ENCODE assay signal across 14 mouse cellular contexts in genomic region chr4:86527162-86528136, GRCm38 (mm10). TPM values are rescaled to one million over a fixed set of nuclear protein-coding genes. Genes with fewer than 3 reads are reported as not detected.
DNase-seq lines count a peak whose midpoint lies in the region; ATAC-seq and TF ChIP-seq lines count a peak whose summit lies in the region.
"Had no signal": no experiment of that assay in that cellular context is flagged by ENCODE, and none has a peak within 500 bp of the region (broad histone marks: within the 10 kb centered on the region; RNA-seq: fewer than 3 reads in every experiment).

No protein-coding gene starts in this region.

- no peak for DNase-seq in hindbrain, postnatal 0 days (ENCODE audit: low spot score)
- DNase-seq in embryo, embryonic 11.5 days (ENCODE audit: low read depth, low spot score): peak; percentile 38
- peak; percentile 79 for DNase-seq in forelimb bud, embryonic 11.5 days (ENCODE audit: low read depth, low spot score)
- DNase-seq in lung, postnatal 10 days: peak; percentile 33
- DNase-seq in ovary, postnatal 10 days (ENCODE audit: low spot score): no peak
- DNase-seq: midbrain, embryonic 14.5 days; thymus, adult 2 months had no signal

- H3K27me3 ChIP-seq in hindbrain, embryonic 16.5 days (replicated peaks; ENCODE audit: control insufficient read depth, insufficient read depth, low read length): no peaks in the 10 kb centered on the region
- no peaks in the 10 kb centered on the region for H3K27me3 ChIP-seq in hindbrain, postnatal 0 days (ENCODE audit: insufficient read depth, low read length)
- H3K27me3 ChIP-seq: forebrain, embryonic 15.5 days; hindbrain, embryonic 15.5 days had no signal

- no peak overlapping the region for H3K4me2 ChIP-seq in hindbrain, embryonic 16.5 days (ENCODE audit: low read length)
- no peak overlapping the region for H3K4me2 ChIP-seq in hindbrain, postnatal 0 days (ENCODE audit: low read depth, low read length)
- H3K4me2 ChIP-seq: forebrain, embryonic 15.5 days; hindbrain, embryonic 15.5 days had no signal

- H3K9ac ChIP-seq in hindbrain, embryonic 16.5 days (ENCODE audit: low read depth, low read length): no peak overlapping the region
- no peak overlapping the region for H3K9ac ChIP-seq in hindbrain, postnatal 0 days (replicated peaks; ENCODE audit: low read length)
- H3K9ac ChIP-seq: forebrain, embryonic 15.5 days; hindbrain, embryonic 15.5 days had no signal

- no peaks in the 10 kb centered on the region for H3K9me3 ChIP-seq in hindbrain, embryonic 16.5 days (ENCODE audit: control insufficient read depth, low read length)
- H3K9me3 ChIP-seq in hindbrain, postnatal 0 days (ENCODE audit: low read length): no peaks in the 10 kb centered on the region
- H3K9me3 ChIP-seq: forebrain, embryonic 15.5 days; hindbrain, embryonic 15.5 days had no signal

- TF ChIP-seq CTCF in hindbrain, postnatal 0 days (IDR thresholded peaks at IDR 0.05; ENCODE audit: low read depth): no peak

- H3K27ac ChIP-seq in hindbrain, embryonic 16.5 days (ENCODE audit: low read depth, low read length): no peak overlapping the region
- H3K27ac ChIP-seq in hindbrain, postnatal 0 days: no peak overlapping the region
- H3K27ac ChIP-seq: forebrain, embryonic 15.5 days; hindbrain, embryonic 15.5 days had no signal

- H3K36me3 ChIP-seq in hindbrain, embryonic 16.5 days (ENCODE audit: control insufficient read depth, insufficient read depth, low read length): no peaks in the 10 kb centered on the region
- no peaks in the 10 kb centered on the region for H3K36me3 ChIP-seq in hindbrain, postnatal 0 days (ENCODE audit: insufficient read depth, low read length)
- H3K36me3 ChIP-seq: forebrain, embryonic 15.5 days; hindbrain, embryonic 15.5 days had no signal

- ATAC-seq in hindbrain, embryonic 16.5 days: 0 out of 2 replicates have a peak, but pooled peaks have one; percentile 14
- no peak for ATAC-seq in hindbrain, postnatal 0 days
- ATAC-seq in erythroblast, adult 5-6 weeks (replicated peaks; ENCODE audit: low FRiP score, poor library complexity, severe bottlenecking): no peak
- ATAC-seq: forebrain, embryonic 15.5 days had no signal

- no peaks in the 10 kb centered on the region for H3K4me1 ChIP-seq in hindbrain, embryonic 16.5 days (ENCODE audit: control insufficient read depth, insufficient read depth, low read depth, low read length)
- no peaks in the 10 kb centered on the region for H3K4me1 ChIP-seq in hindbrain, postnatal 0 days (ENCODE audit: insufficient read depth, low read length)
- H3K4me1 ChIP-seq: forebrain, embryonic 15.5 days; hindbrain, embryonic 15.5 days had no signal

- H3K4me3 ChIP-seq in hindbrain, embryonic 16.5 days (ENCODE audit: low read length): no peak overlapping the region
- no peak overlapping the region for H3K4me3 ChIP-seq in hindbrain, postnatal 0 days (ENCODE audit: low read length)
- H3K4me3 ChIP-seq: forebrain, embryonic 15.5 days; hindbrain, embryonic 15.5 days had no signal

- 79% methylated on average over 11 of the region's 11 CpGs for WGBS in hindbrain, embryonic 16.5 days
- 77% methylated on average over 11 of the region's 11 CpGs for WGBS in hindbrain, postnatal 0 days

RNA-seq across cellular contexts. Expression of gene Saxo1, which starts 30.7 kb away (rescaled TPM):
- polyA plus RNA-seq in hindbrain, embryonic 16.5 days (2015; fragmentation: Nextera tagmentation; extraction: Ambion mirVana): not detected in 2 replicates
- not detected in 2 replicates for total RNA-seq in hindbrain, postnatal 0 days (2014; rRNA removed)
- polyA plus RNA-seq in hindbrain, postnatal 0 days (2015; fragmentation: Nextera tagmentation; extraction: Ambion mirVana): not detected in 2 replicates
- not detected in 2 replicates for total RNA-seq in erythroblast, adult 5-6 weeks (2015; ENCODE audit: low replicate concordance)
- total RNA-seq in erythroblast, adult 5-6 weeks (2017; ENCODE audit: low replicate concordance): not detected in 2 replicates
- total RNA-seq: left cerebral cortex, postnatal 36 days; MEL had no signal
- polyA plus RNA-seq: brain, embryonic 14.5 days; forebrain, embryonic 15.5 days; hindbrain, embryonic 15.5 days; midbrain, embryonic 14.5 days had no signal

RNA-seq across cellular contexts. Expression of gene Rraga, which starts 48.0 kb away (rescaled TPM):
- 154 and 160 TPM in 2 replicates for polyA plus RNA-seq in hindbrain, embryonic 16.5 days (2015; fragmentation: Nextera tagmentation; extraction: Ambion mirVana)
- total RNA-seq in hindbrain, postnatal 0 days (2014; rRNA removed): 31.3 and 31.5 TPM in 2 replicates
- polyA plus RNA-seq in hindbrain, postnatal 0 days (2015; fragmentation: Nextera tagmentation; extraction: Ambion mirVana): 135 and 143 TPM in 2 replicates
- total RNA-seq in erythroblast, adult 5-6 weeks (2015; ENCODE audit: low replicate concordance): 15.3 and 15.9 TPM in 2 replicates
- 10.1 and 12.1 TPM in 2 replicates for total RNA-seq in erythroblast, adult 5-6 weeks (2017; ENCODE audit: low replicate concordance)

Comparison
In these comparisons a context has a peak if more than half of its experiments do, and no peak if none do; other contexts are left out.
1. DNase-seq: peak in embryo, embryonic 11.5 days (single experiment), forelimb bud, embryonic 11.5 days (single experiment) and lung, postnatal 10 days (single experiment); none in hindbrain, postnatal 0 days (single experiment) and ovary, postnatal 10 days (single experiment).